Mouse (Mus musculus) neural tube, embryonic 12.5 days (tissue): Measurements from ENCODE around the gene Prph. TPM values are rescaled to one million over a fixed set of nuclear protein-coding genes. Genes with fewer than 3 reads are reported as not detected.

Source experiments
- ATAC-seq: fragments of 200-750 bp; cut with Nextera tagmentation; 2 replicates; pipeline ENCODE4 v1.8.0; 2017; ENCODE audit warnings: low read depth, mild to moderate bottlenecking, moderate TSS enrichment, moderate library complexity; ENCODE audit not compliant: low FRiP score
- H3K27ac ChIP-seq: fragments of 300-500 bp; sonication (generic); 2 replicates; pipeline ENCODE4 v1.5.1; 2016
- H3K27me3 ChIP-seq: fragments of 300-500 bp; sonication (generic); replicated peaks from 2 replicates; pipeline ENCODE4 v1.6.1; 2016; ENCODE audit warnings: mild to moderate bottlenecking
- H3K36me3 ChIP-seq: fragments of 300-500 bp; sonication (generic); 2 replicates; pipeline ENCODE4 v1.6.1; 2016; ENCODE audit warnings: mild to moderate bottlenecking
- H3K4me1 ChIP-seq: fragments of 300-500 bp; sonication (generic); 2 replicates; pipeline ENCODE4 v1.6.1; 2016
- H3K4me2 ChIP-seq: fragments of 300-500 bp; sonication (generic); replicated peaks from 2 replicates; pipeline ENCODE4 v1.6.1; 2016; ENCODE audit warnings: mild to moderate bottlenecking
- H3K4me3 ChIP-seq: fragments of 300-500 bp; sonication (generic); 2 replicates; pipeline ENCODE4 v1.5.1; 2016
- H3K9ac ChIP-seq: fragments of 300-500 bp; sonication (generic); 2 replicates; pipeline ENCODE4 v1.6.1; 2016; ENCODE audit warnings: mild to moderate bottlenecking
- H3K9me3 ChIP-seq: fragments of 300-500 bp; sonication (generic); 2 replicates; pipeline ENCODE4 v1.6.1; 2016; ENCODE audit warnings: mild to moderate bottlenecking
- WGBS: fragments of 180-500 bp; shearing (Covaris S2); methylation state at CpG from one replicate; pipeline ENCODE4 v1.1.7; 2016; 5-methylcytosine and 5-hydroxymethylcytosine counted together
- polyA plus RNA-seq: library from polyadenylated mRNA; unstranded; fragments of >200 nt; fragmentation: Nextera tagmentation; extraction: Ambion mirVana; gene quantifications from 2 replicates; pipeline ENCODE4 v1.2.1, GENCODE M21; 2016

Prph gene
- polyA plus RNA-seq, 1 experiment from 2014 or later = 168 TPM

GRCm38 (mm10) chr15:99083258-99083657 lies 28.3 kb downstream of the Prph start:
- no peaks in the 10 kb centered on the region for H3K9me3 ChIP-seq
- no peak for ATAC-seq
- peaks cover 36% of the 10 kb centered on the region for H3K36me3 ChIP-seq
- no peak overlapping the region for H3K4me2 ChIP-seq
- WGBS = 69% methylated on average over 9 of the region's 9 CpGs
- H3K4me3 ChIP-seq = no peak overlapping the region
- H3K9ac ChIP-seq = no peak overlapping the region
- H3K4me1 ChIP-seq = peaks cover 8% of the 10 kb centered on the region; the same call in 1 of the 2 replicates
- H3K27me3 ChIP-seq = peaks cover 54% of the 10 kb centered on the region
- H3K27ac ChIP-seq = no peak overlapping the region

DNA sequence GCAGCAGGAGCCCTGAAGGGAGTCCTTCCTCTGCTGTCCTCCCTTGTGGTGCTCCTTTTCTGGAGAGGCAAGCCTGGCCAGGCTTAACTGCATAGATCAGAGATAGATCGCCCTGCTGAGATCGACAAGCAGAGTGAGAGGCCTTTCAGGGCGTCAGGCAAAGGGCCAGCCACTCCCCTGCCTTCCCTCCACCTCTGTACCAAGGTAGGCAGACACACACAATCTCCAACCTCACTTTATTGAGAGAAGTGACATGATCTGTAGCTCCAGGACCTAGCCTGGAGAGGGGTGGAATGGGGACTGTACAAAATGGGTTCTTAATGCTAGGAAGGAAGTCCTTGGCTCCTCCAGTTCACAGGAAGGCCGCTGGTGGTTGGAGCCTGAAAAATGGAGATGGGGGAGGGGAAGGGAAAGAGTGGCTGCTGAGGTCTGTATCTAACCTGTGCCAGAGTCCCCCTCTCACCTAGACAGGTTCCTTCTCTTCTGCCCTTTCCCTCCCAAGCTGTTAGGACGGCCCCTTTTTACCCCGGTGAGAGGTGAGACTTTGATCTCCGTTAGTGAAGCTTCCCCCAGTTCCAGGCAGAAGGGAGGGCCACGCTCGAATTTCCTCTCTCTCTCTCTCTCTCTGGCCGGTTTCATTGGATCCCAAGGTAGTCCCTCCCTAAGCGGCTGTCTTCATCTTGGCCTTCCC lies 29.0 kb downstream of the Prph start:
- H3K36me3 ChIP-seq = peaks cover 30% of the 10 kb centered on the region
- 0 out of 2 replicates have a peak overlapping the region, but pooled peaks have one; percentile 10 for H3K4me2 ChIP-seq
- peaks cover 12% of the 10 kb centered on the region for H3K4me1 ChIP-seq
- peaks cover 60% of the 10 kb centered on the region for H3K27me3 ChIP-seq
- no peak overlapping the region for H3K4me3 ChIP-seq
- H3K9me3 ChIP-seq = no peaks in the 10 kb centered on the region
- ATAC-seq = no peak
- H3K9ac ChIP-seq = no peak overlapping the region
- no peak overlapping the region for H3K27ac ChIP-seq
- 5% methylated on average over 11 of the region's 11 CpGs for WGBS

DNA sequence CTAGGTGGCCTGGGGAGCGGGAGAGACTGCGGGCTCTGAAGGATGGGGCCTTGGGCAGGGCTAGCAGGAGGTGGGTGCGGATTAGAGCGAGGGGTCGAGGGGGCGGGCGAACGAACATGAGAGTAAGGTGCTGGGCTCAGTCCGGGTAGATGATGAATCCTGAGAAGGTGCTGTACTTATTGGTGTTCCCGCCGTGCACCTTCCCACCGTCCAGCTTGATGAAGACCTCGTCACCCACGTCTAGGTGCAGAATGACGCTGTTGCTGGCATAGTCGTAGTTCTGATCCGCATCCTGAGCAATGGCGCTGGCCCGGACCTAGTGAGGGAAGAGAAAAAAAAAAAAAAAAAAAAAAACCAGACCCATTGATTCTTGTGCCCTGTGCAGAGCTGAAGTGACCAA lies 29.6 kb downstream of the Prph start:
- ATAC-seq = no peak
- Histone ChIP-seq H3K27me3 (peaks cover 66% of the 10 kb centered on the region), H3K4me1 (peaks cover 15% of the 10 kb centered on the region), H3K27ac (no peak overlapping the region), H3K9me3 (no peaks in the 10 kb centered on the region), H3K4me2 (0 out of 2 replicates have a peak overlapping the region, but pooled peaks have one; percentile 10), H3K9ac (no peak overlapping the region), H3K4me3 (no peak overlapping the region), H3K36me3 (peaks cover 30% of the 10 kb centered on the region)
- 9% methylated on average over 19 of the region's 19 CpGs for WGBS

DNA sequence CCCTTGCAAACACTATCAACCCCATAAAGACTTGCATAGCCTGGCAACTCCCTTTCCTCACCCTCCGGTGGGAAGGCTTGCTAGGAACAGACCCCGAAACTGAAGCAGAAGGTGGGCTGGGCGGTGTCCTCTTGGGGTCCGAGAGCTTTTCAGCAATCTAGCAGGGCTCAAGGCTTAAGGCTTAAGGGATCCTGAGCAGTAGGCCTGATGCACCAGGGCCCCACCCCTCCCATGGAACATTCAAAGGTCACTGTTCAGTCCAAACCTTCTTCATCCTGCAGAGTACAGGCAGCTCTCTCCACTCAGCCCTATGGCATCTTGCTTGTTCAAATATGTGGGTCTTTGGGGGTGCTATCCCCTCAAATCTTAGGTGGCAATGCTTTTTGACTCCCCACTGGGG lies 31.0 kb downstream of the Prph start:
- Histone ChIP-seq H3K27ac (no peak overlapping the region), H3K9ac (no peak overlapping the region), H3K4me1 (peaks cover 26% of the 10 kb centered on the region), H3K9me3 (no peaks in the 10 kb centered on the region), H3K4me2 (no peak overlapping the region), H3K27me3 (peaks cover 80% of the 10 kb centered on the region), H3K4me3 (no peak overlapping the region), H3K36me3 (peaks cover 18% of the 10 kb centered on the region)
- WGBS = 71% methylated on average over 4 of the region's 4 CpGs
- no peak for ATAC-seq

DNA sequence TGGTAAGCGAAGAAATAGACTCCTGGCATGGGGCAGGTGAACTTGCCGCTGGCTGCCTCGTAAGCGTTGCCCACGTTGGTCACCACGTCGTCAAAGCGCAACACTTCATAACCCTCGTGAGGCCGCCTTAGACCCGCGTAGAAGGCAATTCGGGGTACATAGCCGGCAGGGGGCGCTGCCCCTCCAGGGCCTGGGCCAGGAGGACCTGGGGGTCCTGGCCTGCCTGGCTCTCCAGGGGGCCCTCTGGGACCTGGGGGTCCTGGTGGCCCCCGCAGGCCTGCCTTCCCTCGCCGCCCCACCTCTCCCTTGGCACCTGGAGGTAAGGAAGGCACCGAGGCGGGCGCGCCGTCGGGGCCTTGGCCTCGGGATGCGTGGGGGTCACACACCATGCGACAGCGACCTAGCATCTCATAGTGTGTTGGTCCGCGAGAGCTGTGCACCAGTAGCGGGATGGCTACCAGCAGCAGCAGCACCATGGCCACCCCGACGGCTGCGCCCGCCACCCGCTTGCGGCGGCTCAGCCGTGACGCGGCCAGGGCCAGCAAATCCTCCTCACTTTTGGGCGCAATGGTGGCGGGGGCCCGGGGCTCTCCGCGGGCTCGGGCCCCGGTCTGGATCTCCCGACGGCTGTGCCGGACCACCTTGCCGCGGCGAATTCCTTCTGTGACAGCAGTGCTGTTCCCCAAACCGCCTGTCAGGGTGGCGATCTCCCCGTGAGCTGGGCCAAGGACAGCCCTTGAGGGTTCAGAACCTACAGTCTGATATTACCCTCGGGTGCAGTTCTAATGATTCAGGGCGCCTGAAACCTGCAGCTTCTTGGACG lies 32.5 kb downstream of the Prph start, which contains the start of gene C1ql4:
Gene C1ql4, minus strand, starts transcription at position 565 of the 823 bp plus-strand sequence.
- H3K4me3 ChIP-seq = peak within 1 kb of the TSS; percentile 22; the same call in 1 of the 2 replicates
- H3K4me2 ChIP-seq = peak within 1 kb of the TSS; percentile 51
- H3K27ac ChIP-seq = no peak within 1 kb of the TSS
- ATAC-seq = peak; percentile 27; the same call in 1 of the 2 replicates
- peaks cover 7% of the 10 kb centered on the region for H3K36me3 ChIP-seq
- H3K27me3 ChIP-seq = peaks cover 85% of the 10 kb centered on the region
- H3K9ac ChIP-seq = peak within 1 kb of the TSS; percentile 29; the same call in 1 of the 2 replicates
- WGBS = 8% methylated on average over 60 of the region's 60 CpGs
- H3K9me3 ChIP-seq = no peaks in the 10 kb centered on the region
- peaks cover 26% of the 10 kb centered on the region for H3K4me1 ChIP-seq

DNA sequence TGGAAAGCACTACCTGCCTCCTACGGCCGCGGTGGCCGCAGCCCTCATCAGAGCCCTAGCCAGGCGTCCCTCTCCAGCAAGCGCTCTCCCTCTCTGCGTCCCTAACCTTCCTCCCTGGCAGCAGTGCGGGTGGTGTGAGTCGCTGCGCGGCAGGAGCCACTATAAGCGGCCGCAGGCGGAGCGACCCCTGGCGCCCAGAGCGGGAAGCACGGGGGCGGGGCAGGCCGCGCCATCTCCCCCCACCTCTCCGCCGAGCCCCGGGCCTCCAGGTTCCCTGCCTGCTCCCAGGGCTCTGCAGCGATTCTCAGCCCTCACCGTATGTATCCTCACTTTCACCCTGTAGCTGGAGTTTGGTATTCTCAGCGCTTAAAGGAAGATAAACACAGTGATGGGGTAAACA lies 33.3 kb downstream of the Prph start:
- Histone ChIP-seq H3K4me2 (peak overlapping the region; percentile 51), H3K9me3 (no peaks in the 10 kb centered on the region), H3K27ac (no peak overlapping the region), H3K36me3 (no peaks in the 10 kb centered on the region), H3K9ac (peak overlapping the region; percentile 29; the same call in 1 of the 2 replicates), H3K4me1 (peaks cover 32% of the 10 kb centered on the region), H3K4me3 (peak overlapping the region; percentile 22; the same call in 1 of the 2 replicates), H3K27me3 (peaks cover 84% of the 10 kb centered on the region)
- under 1% methylated on average over 27 of the region's 27 CpGs for WGBS
- ATAC-seq = peak; percentile 74; the same call in 1 of the 2 replicates

DNA sequence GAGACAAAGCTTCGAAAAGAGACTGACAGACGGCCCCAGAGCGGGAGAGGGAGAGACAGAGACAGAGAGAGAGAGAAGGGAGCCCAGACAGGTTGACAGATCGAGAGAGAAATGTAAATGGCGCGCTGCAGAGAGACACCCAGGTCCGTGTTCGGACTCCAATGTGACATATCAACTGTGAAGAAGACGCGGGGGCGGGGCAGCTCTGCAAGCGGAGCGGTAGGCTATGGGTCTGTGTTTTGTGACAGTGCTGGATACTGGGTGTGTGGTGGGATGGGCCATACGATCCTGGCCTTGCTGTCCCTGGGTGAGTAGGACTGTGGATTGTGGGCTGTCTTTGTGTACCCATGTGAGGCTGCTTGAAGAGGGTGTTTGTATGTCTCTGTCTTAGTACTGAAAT lies 34.1 kb downstream of the Prph start:
- Histone ChIP-seq H3K36me3 (no peaks in the 10 kb centered on the region), H3K27me3 (peaks cover 77% of the 10 kb centered on the region), H3K9me3 (no peaks in the 10 kb centered on the region), H3K9ac (0 out of 2 replicates have a peak overlapping the region, but pooled peaks have one; percentile 18), H3K4me1 (peaks cover 39% of the 10 kb centered on the region), H3K4me2 (peak overlapping the region; percentile 51), H3K27ac (no peak overlapping the region), H3K4me3 (no peak overlapping the region)
- WGBS = 6% methylated on average over 14 of the region's 14 CpGs
- no peak for ATAC-seq

GRCm38 (mm10) chr15:99092870-99093269 lies 37.9 kb downstream of the Prph start, which contains the start of gene Dnajc22:
Gene Dnajc22, plus strand, starts transcription at chr15:99093170.
- H3K4me1 ChIP-seq = peaks cover 71% of the 10 kb centered on the region
- no peak for ATAC-seq
- peak within 1 kb of the TSS; percentile 23 for H3K4me3 ChIP-seq
- WGBS = 16% methylated on average over 8 of the region's 8 CpGs
- H3K9ac ChIP-seq = peak within 1 kb of the TSS; percentile 41
- H3K9me3 ChIP-seq = no peaks in the 10 kb centered on the region
- H3K27ac ChIP-seq = 0 out of 2 replicates have a peak within 1 kb of the TSS, but pooled peaks have one; percentile 21
- H3K36me3 ChIP-seq = no peaks in the 10 kb centered on the region
- peak within 1 kb of the TSS; percentile 69 for H3K4me2 ChIP-seq
- peaks cover 75% of the 10 kb centered on the region for H3K27me3 ChIP-seq

- Histone ChIP-seq H3K9ac (peak overlapping the region; percentile 41), H3K4me1 (peaks cover 71% of the 10 kb centered on the region), H3K36me3 (no peaks in the 10 kb centered on the region), H3K4me3 (peak overlapping the region; percentile 23), H3K4me2 (peak overlapping the region; percentile 69), H3K27ac (0 out of 2 replicates have a peak overlapping the region, but pooled peaks have one; percentile 21), H3K9me3 (no peaks in the 10 kb centered on the region), H3K27me3 (peaks cover 76% of the 10 kb centered on the region)
- peak; percentile 45 for ATAC-seq
- under 1% methylated on average over 56 of the region's 56 CpGs for WGBS
Measured at GRCm38 (mm10) chr15:99093291-99094258, 38.6 kb downstream of the Prph start.

- H3K4me2 ChIP-seq = peak overlapping the region; percentile 44
- no peak overlapping the region for H3K9ac ChIP-seq
- H3K4me1 ChIP-seq = peaks cover 65% of the 10 kb centered on the region
- no peak overlapping the region for H3K27ac ChIP-seq
- H3K27me3 ChIP-seq = peaks cover 76% of the 10 kb centered on the region
- H3K36me3 ChIP-seq = no peaks in the 10 kb centered on the region
- peak; percentile 67; the same call in 1 of the 2 replicates for ATAC-seq
- H3K9me3 ChIP-seq = no peaks in the 10 kb centered on the region
- WGBS = 2% methylated on average over 27 of the region's 27 CpGs
- peak overlapping the region; percentile 17; the same call in 1 of the 2 replicates for H3K4me3 ChIP-seq
Measured at GRCm38 (mm10) chr15:99094631-99095270, 39.8 kb downstream of the Prph start.

DNA sequence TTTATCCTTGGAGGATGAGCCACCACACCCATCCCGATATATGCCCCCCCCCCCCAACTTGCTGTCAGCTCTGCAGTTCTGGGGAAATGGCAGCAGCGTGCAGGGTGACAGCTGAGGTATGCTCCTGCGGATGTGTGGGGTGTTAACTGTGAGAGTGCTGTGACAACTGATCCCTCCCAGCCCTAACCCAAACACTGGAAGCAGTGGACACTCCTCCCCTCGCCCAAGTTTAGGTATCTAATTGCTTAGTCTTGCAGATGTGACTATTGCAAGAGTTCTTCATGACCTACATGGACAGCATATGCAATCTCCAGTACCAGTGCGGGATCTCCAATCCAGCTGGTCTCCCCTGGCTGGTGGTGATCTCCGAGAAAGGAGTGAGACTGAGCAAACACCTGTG lies 40.4 kb downstream of the Prph start:
- Histone ChIP-seq H3K4me3 (no peak overlapping the region), H3K9ac (no peak overlapping the region), H3K27ac (no peak overlapping the region), H3K27me3 (peaks cover 71% of the 10 kb centered on the region), H3K9me3 (no peaks in the 10 kb centered on the region), H3K4me2 (peak overlapping the region; percentile 44), H3K36me3 (no peaks in the 10 kb centered on the region), H3K4me1 (peaks cover 59% of the 10 kb centered on the region)
- no peak for ATAC-seq
- 4% methylated on average over 6 of the region's 6 CpGs for WGBS
